Mouse (Mus musculus) brain, embryonic 14.5 days (tissue): ENCODE results near the gene Slc30a3. TPM values are rescaled to one million over a fixed set of nuclear protein-coding genes. Genes with fewer than 3 reads are reported as not detected.
A peak's percentile ranks its signal among the peaks of the same experiment; 100 is the strongest.

Source experiments
- DNase-seq: peaks from one replicate; pipeline ENCODE4 v3.0.0-alpha.2; 2011; ENCODE audit warnings: low read depth
- CTCF ChIP-seq: fragments of 200-500 bp; IDR thresholded peaks from 2 replicates; pipeline ENCODE4 v1.5.1; 2012; ENCODE audit warnings: inconsistent platforms, mild to moderate bottlenecking, moderate library complexity, borderline replicate concordance; ENCODE audit not compliant: insufficient read depth, insufficient read length; ENCODE audit errors: extremely low read depth
- POLR2A ChIP-seq: fragments of 200-500 bp; IDR thresholded peaks from 2 replicates; pipeline ENCODE4 v1.6.1; 2012; ENCODE audit warnings: mild to moderate bottlenecking, inconsistent platforms, borderline replicate concordance; ENCODE audit not compliant: poor library complexity, insufficient read depth, insufficient read length, severe bottlenecking; ENCODE audit errors: extremely low read depth
- polyA plus RNA-seq: library from polyadenylated mRNA; depleted of rRNA; stranded (reverse); fragments of >200 nt; gene quantifications from 2 replicates; pipeline ENCODE4 v1.2.3, GENCODE M21; 2012

The Slc30a3 gene
- polyA plus RNA-seq, 1 experiment = 31.6 TPM

DNA sequence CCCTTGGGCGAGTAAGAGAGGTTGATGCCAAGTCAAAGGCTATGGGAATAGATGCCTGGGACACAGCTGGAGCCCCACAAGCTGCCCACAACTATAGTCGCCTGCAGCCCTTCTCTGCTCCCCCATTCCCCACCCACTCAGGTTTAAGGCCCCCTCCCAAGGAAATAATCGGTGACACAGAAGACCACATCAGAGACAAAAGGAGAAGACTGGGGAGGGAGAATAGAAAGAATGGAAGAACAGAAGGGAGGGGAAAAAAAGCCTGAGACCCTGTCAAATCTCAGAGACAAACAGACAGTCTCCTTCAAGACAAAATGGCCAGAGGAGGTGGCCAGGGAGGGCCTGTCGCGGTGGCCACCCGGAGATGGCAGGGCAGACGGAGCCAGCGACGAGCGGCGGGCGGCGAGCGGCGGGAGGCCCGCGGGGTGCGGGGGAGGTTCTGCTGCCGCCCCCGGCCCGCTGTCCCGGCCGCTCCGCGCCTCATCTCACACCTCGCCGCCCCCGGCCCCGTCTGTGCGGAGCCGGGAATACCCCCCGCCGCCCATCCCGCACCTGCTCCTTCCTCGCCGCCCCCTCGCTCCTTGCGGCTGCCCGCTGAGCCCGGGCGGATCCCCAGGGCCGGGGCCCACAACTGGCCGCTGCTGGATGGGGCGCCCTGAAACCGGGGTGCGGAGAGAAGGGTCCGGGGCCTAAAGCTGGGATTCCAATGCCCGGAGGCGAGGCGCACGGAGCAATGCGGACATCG lies 15.6 kb downstream of the Slc30a3 start:
- no peak for TF ChIP-seq CTCF
- TF ChIP-seq POLR2A = no peak
- no peak for DNase-seq

DNA sequence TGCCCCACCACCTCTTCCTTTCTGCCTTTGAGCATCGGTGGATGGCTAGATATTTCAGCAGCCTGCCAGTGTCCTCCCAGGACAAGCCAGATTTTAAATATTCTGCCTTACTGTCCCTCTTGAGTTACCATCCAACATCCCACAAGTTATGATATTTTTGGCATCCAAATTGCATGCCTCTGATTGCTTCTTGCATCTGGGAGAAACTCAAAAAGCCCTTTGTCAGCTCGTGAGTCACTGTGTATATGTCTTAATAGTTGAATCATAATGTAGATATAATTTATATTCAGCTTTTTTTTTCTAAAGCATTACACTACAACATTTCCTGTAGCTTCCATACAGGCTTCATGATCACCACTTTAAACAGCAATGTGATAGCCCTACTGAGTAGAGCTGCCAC lies 20.9 kb downstream of the Slc30a3 start:
- TF ChIP-seq CTCF (no peak), POLR2A (no peak)
- no peak for DNase-seq

DNA sequence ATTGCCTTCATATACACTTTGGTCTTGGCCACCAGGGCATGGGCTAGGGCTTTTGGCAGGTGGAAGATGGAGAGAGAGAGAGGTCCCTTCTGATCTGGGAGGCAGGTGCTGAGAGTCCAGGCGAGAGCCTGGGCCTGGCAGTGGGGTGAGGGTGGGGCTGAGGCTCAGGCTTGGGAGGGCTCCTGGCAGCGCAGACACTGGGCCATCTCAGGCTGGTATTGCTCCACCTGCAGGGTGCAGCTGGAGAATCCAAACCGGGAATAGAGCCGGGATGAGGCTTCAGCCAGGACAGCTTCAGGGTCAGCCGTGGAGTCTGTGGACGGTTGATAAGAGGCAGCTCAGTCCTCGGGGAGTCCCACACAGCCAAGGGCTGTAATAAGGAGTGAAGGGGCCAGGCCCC lies 21.4 kb downstream of the Slc30a3 start:
- no peak for TF ChIP-seq POLR2A
- TF ChIP-seq CTCF = no peak
- peak; percentile 11 for DNase-seq

GRCm38 (mm10) chr5:31083949-31084348 lies 24.1 kb downstream of the Slc30a3 start:
- no peak for TF ChIP-seq CTCF
- no peak for TF ChIP-seq POLR2A
- DNase-seq = peak; percentile 68

GRCm38 (mm10) chr5:31082935-31083625 lies 25.0 kb downstream of the Slc30a3 start:
- peak; percentile 24 for DNase-seq
- TF ChIP-seq POLR2A = no peak
- TF ChIP-seq CTCF = no peak

GRCm38 (mm10) chr5:31082355-31082754 lies 25.7 kb downstream of the Slc30a3 start:
- TF ChIP-seq POLR2A (no peak), CTCF (peak; percentile 71)
- peak; percentile 51 for DNase-seq

GRCm38 (mm10) chr5:31081386-31081785 lies 26.7 kb downstream of the Slc30a3 start:
- TF ChIP-seq CTCF (peak; percentile 68; the same call in 1 of the 2 replicates), POLR2A (no peak)
- peak; percentile 39 for DNase-seq

- no peak for TF ChIP-seq CTCF
- no peak for TF ChIP-seq POLR2A
- DNase-seq = no peak
Measured at GRCm38 (mm10) chr5:31080795-31081164, 27.3 kb downstream of the Slc30a3 start.

DNA sequence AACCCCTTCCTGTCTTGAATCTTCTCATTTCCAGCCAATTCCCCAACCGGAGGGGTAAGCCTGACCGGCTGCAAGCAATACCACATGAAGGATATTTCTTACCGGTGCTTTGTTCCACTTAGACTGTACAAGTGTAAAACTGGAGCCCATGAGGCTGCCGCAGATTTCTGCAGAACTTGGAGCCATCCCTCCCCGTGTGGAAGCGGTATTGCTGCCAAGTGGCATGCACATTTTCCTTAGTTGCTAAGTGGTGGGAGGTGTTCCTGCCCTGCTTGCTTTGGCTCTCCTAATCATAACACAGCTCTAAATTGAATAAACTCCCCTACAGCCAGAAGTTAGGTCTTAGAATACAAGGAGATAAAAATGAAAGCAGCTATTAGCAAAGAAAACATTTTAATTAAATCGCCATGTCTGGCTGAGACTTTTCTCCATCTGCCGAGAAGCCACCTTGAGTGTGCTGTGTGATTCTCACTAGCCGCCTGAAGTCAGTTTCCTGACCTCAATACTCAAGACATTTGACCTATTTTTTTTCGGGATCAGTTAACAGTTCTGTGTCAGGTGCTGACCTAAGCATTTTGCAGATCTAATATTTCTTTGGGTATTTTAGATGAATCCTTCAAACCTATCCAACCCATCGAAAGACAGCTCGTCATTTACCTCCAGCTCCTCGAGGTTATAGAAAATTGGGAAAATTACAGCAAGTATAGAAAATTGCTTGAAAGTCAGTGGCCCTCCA lies 27.8 kb downstream of the Slc30a3 start:
- peak; percentile 39 for DNase-seq

GRCm38 (mm10) chr5:31076346-31076745 lies 31.7 kb downstream of the Slc30a3 start:
- DNase-seq = no peak
- no peak for TF ChIP-seq POLR2A
- TF ChIP-seq CTCF = no peak

More for the DNA sequence above, 27.8 kb downstream of the Slc30a3 start:
- no peak for TF ChIP-seq CTCF

DNA sequence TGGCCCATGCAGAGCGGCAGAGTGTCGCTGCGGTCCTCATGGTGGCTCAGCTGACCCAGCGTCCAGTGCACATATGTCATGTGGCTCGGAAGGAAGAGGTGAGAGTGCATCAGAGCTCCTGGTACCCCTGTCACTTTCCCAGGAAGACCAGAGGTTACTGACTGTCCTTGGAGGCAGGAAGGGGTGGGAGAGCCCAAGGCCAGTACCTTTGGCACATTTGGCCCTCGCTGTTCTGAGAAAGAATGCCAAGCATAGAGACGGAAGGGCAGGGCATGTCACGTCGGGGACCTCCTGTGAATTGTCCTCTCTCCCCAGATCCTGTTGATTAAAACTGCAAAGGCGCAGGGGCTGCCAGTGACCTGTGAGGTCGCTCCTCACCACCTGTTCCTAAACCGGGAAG lies 34.9 kb downstream of the Slc30a3 start:
- TF ChIP-seq POLR2A (no peak), CTCF (no peak)
- no peak for DNase-seq
